Mouse (Mus musculus) erythroblast, adult 5-6 weeks (primary cell): ENCODE data around the gene Nmral1. TPM values are rescaled to one million over a fixed set of nuclear protein-coding genes. Genes with fewer than 3 reads are reported as not detected.
A peak's percentile ranks its signal among the peaks of the same experiment; 100 is the strongest.

Experiments used
- ATAC-seq: replicated peaks from 2 replicates; pipeline ENCODE4 v1.8.0; 2016; ENCODE audit warnings: moderate number of reproducible peaks, mild to moderate bottlenecking, moderate TSS enrichment, inconsistent platforms; ENCODE audit not compliant: poor library complexity, low FRiP score, severe bottlenecking
- total RNA-seq, 2 experiments: library from RNA; stranded (forward) in 1 of 2; stranded (reverse) in 1 of 2; fragments of 150-400 nt in 1 of 2; fragments of 200-764, 138-1000 nt in 1 of 2; gene quantifications; 2 replicates each; pipeline versions ENCODE4 v1.2.3 to v1.2.4; 2015 to 2017; ENCODE audit warnings: low replicate concordance in 2 of 2

Gene Nmral1
- total RNA-seq, 2 experiments from 2014 or later, result 4.6 to 10.6 TPM

DNA sequence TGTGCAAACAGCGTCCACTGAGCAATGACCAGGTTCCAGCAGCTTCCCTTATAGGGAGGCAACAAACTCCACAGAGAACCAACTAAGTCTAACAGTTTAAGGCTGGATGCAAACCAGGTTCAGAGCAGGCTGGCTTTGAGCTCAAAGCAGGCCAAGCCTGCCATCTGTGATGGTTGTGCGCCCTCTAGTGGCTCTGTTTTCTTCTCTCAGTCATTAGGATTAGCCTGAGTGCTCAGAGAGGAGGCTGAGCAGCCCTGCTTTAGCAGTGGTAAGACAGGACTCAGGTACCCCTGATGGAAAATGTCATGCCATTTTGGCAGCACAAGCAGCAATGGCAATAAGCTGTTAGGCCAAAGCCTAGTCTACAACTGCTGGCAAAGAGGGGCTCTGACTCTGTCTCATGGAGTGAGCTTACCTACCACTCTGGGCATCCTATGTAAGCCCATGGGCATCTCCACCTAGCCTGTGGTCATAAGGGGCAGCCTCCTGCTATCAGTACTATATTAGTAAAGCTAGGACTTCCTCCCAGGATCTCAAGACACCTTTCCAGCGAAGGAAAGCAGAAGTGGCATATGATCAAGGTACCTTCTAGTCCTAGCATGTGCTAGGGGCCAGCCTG is 51.9 kb downstream of the Nmral1 start:
- peak; percentile 92 for ATAC-seq

DNA sequence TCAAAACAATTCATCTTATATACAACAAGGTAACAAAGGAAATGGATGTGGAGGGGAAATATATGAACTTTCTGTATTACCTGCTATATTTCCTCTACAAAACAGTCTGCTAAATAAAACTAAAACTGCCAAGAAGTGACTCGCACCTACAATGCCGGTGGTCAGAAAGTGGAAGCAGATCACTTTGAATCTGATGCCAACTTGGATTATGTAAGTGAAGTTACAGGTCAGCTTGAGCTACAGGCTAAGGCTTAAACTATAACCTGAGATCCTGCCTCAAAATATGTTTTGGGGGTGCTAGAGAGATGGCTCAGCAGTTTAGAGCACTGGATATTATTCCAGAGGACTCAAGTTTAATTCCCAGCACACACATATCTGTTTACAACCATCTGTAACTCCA is 53.4 kb downstream of the Nmral1 start:
- ATAC-seq, result no peak

- ATAC-seq, result no peak
Observed at GRCm38 (mm10) chr16:4663806-4664205, 55.4 kb downstream of the Nmral1 start.

GRCm38 (mm10) chr16:4661605-4662004 is 57.6 kb downstream of the Nmral1 start:
- ATAC-seq, result no peak

Other genes with a start within 250 kb of the Nmral1 start
- gene Srl, start 177.5 kb downstream of the Nmral1 start, total RNA-seq (2015; ENCODE audit: low replicate concordance), result 1.0 and 1.3 TPM in 2 replicates
- 1.3 and 10.3 TPM in 2 replicates for gene Srl, start 177.5 kb downstream of the Nmral1 start, total RNA-seq (2017; ENCODE audit: low replicate concordance)
- 3.1 and 14.4 TPM in 2 replicates for gene Tfap4, start 159.5 kb downstream of the Nmral1 start, total RNA-seq (2015; ENCODE audit: low replicate concordance)
- 4.6 and 5.9 TPM in 2 replicates for gene Tfap4, start 159.5 kb downstream of the Nmral1 start, total RNA-seq (2017; ENCODE audit: low replicate concordance)
- not detected in 2 replicates for gene Glis2, start 124.6 kb downstream of the Nmral1 start, total RNA-seq (2015; ENCODE audit: low replicate concordance)
- gene Glis2, start 124.6 kb downstream of the Nmral1 start, total RNA-seq (2017; ENCODE audit: low replicate concordance), result not detected in 2 replicates
- gene Pam16, start 94.4 kb downstream of the Nmral1 start, total RNA-seq (2015; ENCODE audit: low replicate concordance), result 3.3 and 10.6 TPM in 2 replicates
- gene Pam16, start 94.4 kb downstream of the Nmral1 start, total RNA-seq (2017; ENCODE audit: low replicate concordance), result 7.9 and 11.6 TPM in 2 replicates
- not detected in 2 replicates for gene Vasn, start 79.4 kb downstream of the Nmral1 start, total RNA-seq (2015; ENCODE audit: low replicate concordance)
- gene Vasn, start 79.4 kb downstream of the Nmral1 start, total RNA-seq (2017; ENCODE audit: low replicate concordance), result not detected in 2 replicates
- gene Dnaja3, start 79.4 kb downstream of the Nmral1 start, total RNA-seq (2015; ENCODE audit: low replicate concordance), result 4.8 and 6.9 TPM in 2 replicates
- gene Dnaja3, start 79.4 kb downstream of the Nmral1 start, total RNA-seq (2017; ENCODE audit: low replicate concordance), result 9.5 and 10.9 TPM in 2 replicates
- gene Coro7, start 39.6 kb downstream of the Nmral1 start, total RNA-seq (2015; ENCODE audit: low replicate concordance), result 14.6 and 24.2 TPM in 2 replicates
- gene Coro7, start 39.6 kb downstream of the Nmral1 start, total RNA-seq (2017; ENCODE audit: low replicate concordance), result 5.3 and 9.6 TPM in 2 replicates
- 13.3 and 22.6 TPM in 2 replicates for gene Hmox2, start 7.0 kb upstream of the Nmral1 start, total RNA-seq (2015; ENCODE audit: low replicate concordance)
- 15.4 and 18.8 TPM in 2 replicates for gene Hmox2, start 7.0 kb upstream of the Nmral1 start, total RNA-seq (2017; ENCODE audit: low replicate concordance)
- 2.5 and 4.0 TPM in 2 replicates for gene Cdip1, start 70.9 kb upstream of the Nmral1 start, total RNA-seq (2015; ENCODE audit: low replicate concordance)
- gene Cdip1, start 70.9 kb upstream of the Nmral1 start, total RNA-seq (2017; ENCODE audit: low replicate concordance), result 2.1 and 3.2 TPM in 2 replicates
- gene 4930562C15Rik, start 116.1 kb upstream of the Nmral1 start, total RNA-seq (2015; ENCODE audit: low replicate concordance), result not detected in 2 replicates
- gene 4930562C15Rik, start 116.1 kb upstream of the Nmral1 start, total RNA-seq (2017; ENCODE audit: low replicate concordance), result 0.42 TPM in 1 of 2 replicates, not detected in the other
- 26.8 and 39.6 TPM in 2 replicates for gene Ubald1, start 161.0 kb upstream of the Nmral1 start, total RNA-seq (2015; ENCODE audit: low replicate concordance)
- 9.5 and 18.3 TPM in 2 replicates for gene Ubald1, start 161.0 kb upstream of the Nmral1 start, total RNA-seq (2017; ENCODE audit: low replicate concordance)
- 5.9 and 6.5 TPM in 2 replicates for gene Mgrn1, start 166.9 kb upstream of the Nmral1 start, total RNA-seq (2015; ENCODE audit: low replicate concordance)
- 2.0 and 3.3 TPM in 2 replicates for gene Mgrn1, start 166.9 kb upstream of the Nmral1 start, total RNA-seq (2017; ENCODE audit: low replicate concordance)
- gene Nudt16l1, start 219.4 kb upstream of the Nmral1 start, total RNA-seq (2015; ENCODE audit: low replicate concordance), result 5.0 and 6.9 TPM in 2 replicates
- 0.51 and 2.2 TPM in 2 replicates for gene Nudt16l1, start 219.4 kb upstream of the Nmral1 start, total RNA-seq (2017; ENCODE audit: low replicate concordance)
- 14.4 and 17.3 TPM in 2 replicates for gene Anks3, start 244.8 kb upstream of the Nmral1 start, total RNA-seq (2015; ENCODE audit: low replicate concordance)
- 16.4 and 25.0 TPM in 2 replicates for gene Anks3, start 244.8 kb upstream of the Nmral1 start, total RNA-seq (2017; ENCODE audit: low replicate concordance)